Mouse (Mus musculus): ENCODE results near the gene Glycam1.
"Not testable (repeated sequence)": the region's sequence is repeated elsewhere in the genome, so short reads cannot be mapped to it uniquely, and the experiment has no call there.

Glycam1 gene

GRCm38 (mm10) chr15:103564981-103565380, at the start of gene Glycam1:
Gene Glycam1 (minus strand): TSS chr15:103565081.
- DNase-seq (ENCODE audit: low spot score in 2 of 2) = no peak

DNA sequence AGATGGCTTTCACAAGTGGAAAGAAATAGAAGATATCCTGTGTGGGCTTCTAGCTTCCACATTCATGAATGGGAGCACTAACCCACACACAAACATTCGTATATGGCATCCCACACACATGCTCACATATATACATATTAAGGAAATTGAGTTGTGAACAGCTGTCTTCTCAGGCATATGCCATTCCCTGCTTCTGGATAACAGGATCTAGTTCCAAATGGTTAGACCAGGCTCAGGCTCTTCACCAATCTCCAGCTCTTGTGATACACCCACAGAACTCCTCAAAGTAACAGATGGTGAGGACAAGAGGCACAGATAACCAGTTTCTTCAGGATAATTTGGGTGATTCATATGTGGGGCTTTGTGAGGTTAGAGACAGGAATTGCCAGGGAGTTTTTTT, 39.6 kb upstream of the Glycam1 start:
- DNase-seq (ENCODE audit: low spot score in 2 of 2) = peak; percentile 15 to 57

GRCm38 (mm10) chr15:103590779-103591178, 25.9 kb upstream of the Glycam1 start:
- no peak for DNase-seq (ENCODE audit: low spot score in 2 of 2)

DNA sequence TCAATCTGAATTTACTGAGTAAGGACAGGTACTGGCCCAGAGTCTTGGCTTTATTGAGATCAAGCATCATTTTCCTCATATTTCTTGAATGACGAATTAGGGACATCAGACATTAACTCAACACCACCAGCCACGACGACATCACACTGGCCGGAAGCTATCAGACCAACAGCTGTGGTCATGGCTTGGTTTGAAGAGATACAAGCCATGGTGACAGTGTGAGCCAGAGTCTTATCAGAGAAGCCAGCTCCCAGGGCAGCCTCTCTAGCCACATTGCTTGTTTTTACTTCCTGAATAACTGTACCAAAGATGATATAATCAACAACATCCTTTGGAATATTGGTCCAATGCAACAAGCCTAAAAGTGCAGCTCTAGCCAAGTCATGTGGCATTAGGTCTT, 22.9 kb upstream of the Glycam1 start:
- DNase-seq (ENCODE audit: low spot score in 2 of 2) = not testable (repeated sequence)

GRCm38 (mm10) chr15:103585876-103586275, 21.0 kb upstream of the Glycam1 start:
- no peak for DNase-seq (ENCODE audit: low spot score in 2 of 2)

- DNase-seq (ENCODE audit: low spot score in 2 of 2) = no peak
These were observed 12.7 kb downstream of the Glycam1 start for GRCm38 (mm10) chr15:103552096-103552690.

DNA sequence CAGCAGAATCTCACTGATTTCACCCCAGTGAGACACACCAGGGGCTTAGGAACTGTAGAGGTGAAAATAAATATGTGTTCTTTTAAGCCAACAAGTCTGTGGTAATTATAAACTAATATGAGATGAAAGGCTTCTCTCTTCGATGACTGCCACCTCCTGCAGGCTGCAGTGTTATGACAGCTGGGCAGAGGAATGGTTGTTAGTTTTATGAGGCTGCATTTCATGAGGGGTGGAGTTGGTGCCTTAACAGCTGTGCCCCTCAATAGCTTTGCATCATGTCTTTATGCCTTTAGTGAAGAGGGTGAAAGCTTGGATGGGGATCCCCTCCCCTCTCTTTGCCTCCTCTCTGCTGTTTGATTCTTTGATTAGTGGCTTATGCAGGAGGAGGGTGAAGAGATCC, 13.8 kb downstream of the Glycam1 start:
- DNase-seq (ENCODE audit: low spot score in 2 of 2) = no peak

DNA sequence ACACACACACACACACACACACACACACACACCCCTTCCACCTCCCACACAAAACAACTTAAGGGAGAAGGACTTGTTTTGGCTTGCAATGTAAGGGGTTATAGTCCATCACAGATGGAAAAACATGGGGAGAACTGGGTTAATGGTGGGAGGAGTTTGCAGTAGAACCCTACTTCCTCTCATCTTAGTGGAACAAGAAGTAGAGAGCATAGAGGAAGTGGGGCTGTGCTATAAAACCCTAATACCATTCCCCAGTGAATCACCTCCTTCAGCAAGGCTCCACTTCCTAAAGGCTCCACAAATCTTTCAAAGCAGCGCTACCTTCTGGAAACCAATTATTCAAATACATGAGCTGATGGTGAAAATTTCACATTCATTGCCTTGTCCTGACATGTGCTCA, 15.4 kb downstream of the Glycam1 start:
- no peak for DNase-seq (ENCODE audit: low spot score in 2 of 2)

DNA sequence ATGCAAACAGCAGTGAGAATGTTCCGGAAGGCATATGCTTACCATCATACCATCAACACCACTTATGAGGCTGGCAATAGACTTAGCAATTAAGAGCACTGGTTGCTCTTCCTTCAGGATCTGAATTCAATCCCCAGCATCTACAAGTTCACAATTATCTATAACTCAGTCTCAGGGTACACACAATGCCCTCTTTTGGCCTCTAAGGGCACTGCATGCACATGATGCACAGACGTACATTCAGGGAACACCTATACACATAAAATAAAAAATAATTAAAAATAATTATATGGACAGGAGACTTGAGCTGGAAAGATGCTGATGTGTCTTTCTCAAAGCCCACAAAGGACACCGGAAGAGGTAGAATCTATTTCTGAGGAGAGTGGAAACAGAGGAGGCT, 16.9 kb downstream of the Glycam1 start:
- DNase-seq (ENCODE audit: low spot score in 2 of 2) = no peak

DNA sequence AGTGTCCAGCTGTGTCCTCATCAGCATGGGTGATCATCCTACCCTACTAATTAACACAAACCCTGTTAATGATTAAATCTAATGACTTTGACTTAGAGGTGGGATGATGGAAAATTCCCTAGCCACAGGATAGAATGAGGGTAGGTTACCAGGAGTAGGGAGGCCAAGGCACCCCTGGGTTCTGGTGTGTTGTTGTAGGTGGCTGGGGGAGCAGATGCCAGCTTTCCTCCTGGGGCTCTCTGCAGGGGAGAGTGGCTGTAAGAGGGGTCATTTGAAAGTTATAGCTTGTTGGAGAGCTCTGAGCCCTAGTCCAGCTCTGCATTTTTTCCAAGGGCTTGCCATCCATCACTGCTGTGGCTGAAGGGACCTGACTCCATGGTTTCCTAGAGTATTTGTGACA, 22.4 kb downstream of the Glycam1 start:
- no peak for DNase-seq (ENCODE audit: low spot score in 2 of 2)

GRCm38 (mm10) chr15:103540646-103541045, 24.2 kb downstream of the Glycam1 start:
- no peak for DNase-seq (ENCODE audit: low spot score in 2 of 2)

DNA sequence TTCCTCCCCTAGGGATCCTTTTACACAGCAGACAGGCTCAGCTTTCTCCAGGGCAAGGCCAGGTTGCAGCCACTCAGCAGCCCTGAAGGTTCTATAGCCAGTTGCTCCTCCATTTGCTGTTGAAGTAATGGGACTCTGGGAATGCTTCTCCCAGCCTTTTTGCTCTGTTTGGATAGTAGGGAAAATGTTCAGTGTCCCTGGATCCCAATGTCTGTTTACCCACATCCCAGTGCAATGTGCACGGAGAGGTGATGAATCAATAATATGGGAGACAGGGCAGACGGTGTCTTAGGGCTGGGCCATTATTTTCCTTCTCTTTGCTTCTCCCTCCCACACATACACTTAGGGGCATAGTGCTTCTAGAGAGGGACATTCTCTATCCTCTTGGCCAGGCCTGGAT, 25.6 kb downstream of the Glycam1 start:
- DNase-seq (ENCODE audit: low spot score in 2 of 2) = no peak

GRCm38 (mm10) chr15:103537822-103538213, 27.1 kb downstream of the Glycam1 start, which contains the start of gene Ppp1r1a:
Gene Ppp1r1a (minus strand): TSS chr15:103538003.
- peak; percentile 66 to 73 for DNase-seq (ENCODE audit: low spot score in 2 of 2)

DNA sequence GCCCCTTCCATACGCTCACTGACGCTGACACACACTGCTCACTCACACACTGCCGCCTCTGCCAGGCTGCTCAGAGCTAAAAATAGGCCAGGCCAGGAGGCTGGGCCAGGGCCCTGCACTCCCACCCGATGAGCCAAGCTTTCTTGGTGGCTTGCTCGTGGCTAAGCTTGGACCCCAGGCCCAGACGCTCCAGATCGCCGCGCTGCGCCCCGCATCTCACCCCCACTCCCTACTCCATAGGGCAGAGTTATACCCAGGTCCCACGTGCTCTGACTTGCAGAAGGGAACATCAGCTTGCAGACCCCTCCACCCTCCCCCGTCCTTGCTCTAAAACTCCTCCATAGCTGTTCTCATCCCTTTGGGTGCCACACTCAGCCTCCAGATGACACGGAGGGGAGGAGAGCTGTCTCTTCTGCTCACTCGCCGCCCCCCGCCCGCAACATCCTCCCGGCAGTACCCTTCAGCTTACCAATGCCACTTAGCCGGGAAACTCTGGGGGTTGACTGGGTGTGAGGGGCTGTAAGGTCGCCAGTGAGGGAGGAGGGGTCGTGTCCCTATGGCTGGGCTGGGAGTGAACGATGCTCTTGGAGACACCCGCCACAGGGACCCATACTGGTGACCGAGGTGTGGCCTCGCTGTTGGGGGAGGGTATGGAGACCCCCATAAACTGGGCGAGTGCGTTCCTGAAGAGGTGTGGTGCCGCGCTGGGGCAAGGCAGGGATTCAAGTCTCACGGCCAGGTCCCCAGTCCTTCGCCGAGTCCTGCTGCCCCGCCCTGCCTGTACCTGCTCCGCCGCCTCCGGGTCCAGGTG, 27.7 kb downstream of the Glycam1 start:
- DNase-seq (ENCODE audit: low spot score in 2 of 2) = peak; percentile 70 to 75

GRCm38 (mm10) chr15:103536456-103536855, 28.4 kb downstream of the Glycam1 start:
- DNase-seq (ENCODE audit: low spot score in 2 of 2) = no peak

DNA sequence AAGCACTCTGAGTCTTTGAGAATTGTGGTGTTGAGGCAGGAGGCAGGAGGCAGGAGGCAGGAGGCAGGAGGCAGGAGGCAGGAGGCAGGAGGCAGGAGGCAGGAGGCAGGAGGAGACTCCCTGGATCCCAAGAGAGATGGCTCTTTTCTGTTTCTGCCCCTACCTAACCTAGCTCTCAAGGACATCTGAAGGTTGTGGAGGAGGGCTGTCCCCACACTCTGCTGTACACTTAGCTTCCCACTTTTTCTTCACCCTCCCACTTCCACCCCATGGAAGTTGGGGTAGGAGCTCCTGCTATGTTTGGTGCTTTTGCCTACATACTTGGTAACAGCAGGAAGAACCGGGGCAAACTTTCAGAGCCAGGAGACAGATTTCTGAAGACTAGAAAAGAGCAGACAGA, 29.1 kb downstream of the Glycam1 start:
- no peak for DNase-seq (ENCODE audit: low spot score in 2 of 2)

GRCm38 (mm10) chr15:103535030-103535429, 29.9 kb downstream of the Glycam1 start:
- no peak for DNase-seq (ENCODE audit: low spot score in 2 of 2)

DNA sequence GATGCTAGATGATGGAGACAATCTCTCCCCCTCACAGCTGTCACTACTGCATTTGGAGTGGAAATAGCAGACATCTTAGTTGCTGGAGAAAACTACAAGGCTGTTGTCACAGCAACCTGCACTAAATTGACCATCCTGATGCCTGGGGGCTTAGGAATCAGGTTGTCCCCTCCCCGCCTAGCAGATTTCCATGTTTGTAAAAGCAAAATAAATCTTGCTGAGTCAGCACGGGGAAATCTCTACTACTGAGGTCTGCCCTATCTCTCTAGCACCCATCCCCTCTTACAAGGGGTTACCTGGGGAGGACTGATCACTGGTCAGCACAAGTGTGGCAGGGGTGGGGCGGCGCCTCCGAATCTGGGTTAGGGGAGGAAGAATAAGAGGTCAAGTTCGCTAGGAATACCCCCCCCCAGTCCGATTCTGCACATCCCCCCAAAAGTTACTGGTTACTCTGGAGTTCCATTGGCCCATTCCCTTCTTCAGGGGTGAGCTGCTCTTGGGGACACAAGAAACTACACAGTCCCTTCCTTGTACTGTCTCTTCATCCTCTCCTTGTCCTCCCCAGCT, 30.7 kb downstream of the Glycam1 start:
- no peak for DNase-seq (ENCODE audit: low spot score in 2 of 2)

GRCm38 (mm10) chr15:103530372-103530771, 34.5 kb downstream of the Glycam1 start:
- peak; percentile 61 to 84 for DNase-seq (ENCODE audit: low spot score in 2 of 2)

DNA sequence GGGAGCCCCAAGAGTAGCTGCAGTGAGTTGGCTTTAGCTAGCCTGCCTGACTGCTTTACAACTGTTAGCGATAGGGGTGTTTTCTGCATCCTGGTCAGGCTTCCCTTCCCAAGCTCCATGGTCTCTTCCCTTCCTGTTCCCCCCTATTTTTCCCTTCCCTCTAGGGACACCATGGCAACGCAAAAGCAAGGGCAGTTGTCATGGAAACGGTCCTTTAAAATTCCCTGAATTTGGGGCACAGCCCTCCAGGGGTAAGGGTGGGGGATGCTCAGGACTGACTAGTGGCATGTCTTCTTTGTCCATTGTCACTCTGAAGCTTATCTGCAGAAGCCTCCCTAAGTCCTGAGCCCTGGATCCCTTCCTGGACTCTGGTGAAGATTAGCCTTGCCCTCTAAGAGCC, 41.7 kb downstream of the Glycam1 start:
- DNase-seq (ENCODE audit: low spot score in 2 of 2) = no peak

GRCm38 (mm10) chr15:103522458-103523099, 42.3 kb downstream of the Glycam1 start:
- DNase-seq (ENCODE audit: low spot score in 2 of 2) = no peak

All from frontal cortex, postnatal 36 days (tissue).